Mouse (Mus musculus) gastrocnemius, adult 18-20 months (tissue): ENCODE results near the gene Plaur. TPM values are rescaled to one million over a fixed set of nuclear protein-coding genes. Genes with fewer than 3 reads are reported as not detected.
A peak's percentile ranks its signal among the peaks of the same experiment; 100 is the strongest.
"Not testable (repeated sequence)": the region's sequence is repeated elsewhere in the genome, so short reads cannot be mapped to it uniquely, and the experiment has no call there.

Experiments
- DNase-seq: peaks from one replicate; pipeline ENCODE4 v3.0.0; 2021; ENCODE audit warnings: low spot score
- total RNA-seq, 2 experiments: library from RNA; stranded (reverse); gene quantifications; 2 replicates each; pipeline ENCODE4 v1.2.3; 2021

Gene Plaur
- total RNA-seq, 2 experiments from 2014 or later = 0.87 to 1.4 TPM

DNA sequence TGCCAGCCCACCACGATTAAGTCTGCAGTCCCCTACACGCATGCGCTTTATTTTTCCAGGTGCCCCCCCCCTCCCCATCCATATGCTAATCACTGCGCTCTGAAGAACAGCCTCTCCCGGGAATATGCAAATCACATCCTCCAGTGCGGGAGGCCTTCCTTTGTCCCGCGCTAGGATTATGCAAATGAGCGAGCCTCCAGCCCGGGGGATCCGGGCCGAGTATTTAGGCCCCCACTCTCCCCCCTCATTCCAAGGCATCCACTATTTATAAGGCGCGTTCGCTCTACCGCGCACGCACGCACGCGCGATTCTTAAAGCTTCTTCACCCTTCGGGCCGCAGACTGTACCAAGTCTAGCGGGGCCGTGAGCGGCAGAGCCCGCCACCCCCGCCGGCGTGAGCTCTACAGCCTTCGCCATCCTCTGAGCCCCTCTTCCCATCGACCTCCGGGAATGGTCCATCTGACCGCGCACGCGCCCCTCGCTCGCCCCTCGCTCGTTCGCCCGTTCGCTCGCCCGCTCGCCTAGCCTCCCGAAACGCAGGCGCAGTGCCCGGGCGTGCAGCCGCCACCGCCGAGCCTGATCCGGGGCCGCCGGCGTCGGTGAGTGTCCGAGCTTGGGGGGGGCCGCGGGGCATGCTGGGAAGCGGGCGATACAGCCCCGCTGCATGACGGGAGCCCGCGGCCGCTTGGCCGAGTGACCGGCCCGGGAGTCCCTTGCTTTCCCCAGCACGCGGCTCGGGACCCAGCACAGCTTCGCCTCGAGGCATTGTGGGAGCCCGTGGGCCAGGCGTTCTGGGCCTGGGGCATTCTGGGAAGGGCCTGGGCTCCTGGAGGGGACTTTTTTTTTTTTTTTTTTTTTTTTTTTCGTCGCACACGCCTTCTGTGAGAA lies 44.8 kb downstream of the Plaur start, which contains the start of gene Zfp428:
Gene Zfp428, plus strand, starts transcription at position 169 of the 888 bp plus-strand sequence.
- peak; percentile 86 for DNase-seq

DNA sequence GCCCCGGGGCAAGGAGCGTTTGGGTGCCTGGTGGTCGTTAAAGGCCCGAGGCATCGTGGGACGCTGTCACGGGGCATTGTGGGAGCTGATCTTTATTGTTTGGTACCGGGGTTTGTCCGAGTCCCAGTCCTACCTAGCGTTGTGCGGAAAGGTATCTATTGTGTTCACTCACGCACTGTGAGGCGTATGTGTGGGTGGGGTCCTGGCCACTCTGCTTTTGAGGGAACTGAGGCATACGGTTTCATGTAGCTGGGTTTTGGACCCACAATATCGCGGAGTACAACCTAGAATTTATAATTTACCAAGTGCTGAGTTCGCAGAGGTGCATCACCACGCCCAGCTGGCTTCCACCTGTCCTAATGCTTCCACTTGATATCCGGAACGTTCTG lies 45.4 kb downstream of the Plaur start:
- DNase-seq = no peak

DNA sequence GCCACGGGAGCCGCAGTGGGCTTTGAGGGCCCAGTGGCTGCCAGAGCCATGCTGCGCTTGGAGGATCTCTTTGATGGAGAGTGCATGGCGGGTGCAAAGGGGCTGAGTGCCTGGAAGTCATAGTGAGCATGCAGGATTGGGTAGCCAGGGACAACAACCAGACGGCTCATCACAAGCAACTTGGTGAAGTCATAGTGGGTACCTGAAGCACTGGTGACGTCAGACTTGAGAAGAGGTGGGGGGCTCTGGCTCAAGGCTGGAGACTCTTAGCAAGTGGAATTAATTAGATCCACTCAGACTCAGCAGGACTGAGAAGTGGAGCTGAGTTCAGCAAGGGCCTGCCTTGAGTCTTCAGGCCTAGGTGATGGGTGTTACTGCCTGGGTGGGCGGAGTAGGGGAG lies 50.1 kb downstream of the Plaur start, which contains the start of gene AC161166.1:
Gene AC161166.1, minus strand, starts transcription at position 101 of the 400 bp plus-strand sequence.
- DNase-seq = no peak

DNA sequence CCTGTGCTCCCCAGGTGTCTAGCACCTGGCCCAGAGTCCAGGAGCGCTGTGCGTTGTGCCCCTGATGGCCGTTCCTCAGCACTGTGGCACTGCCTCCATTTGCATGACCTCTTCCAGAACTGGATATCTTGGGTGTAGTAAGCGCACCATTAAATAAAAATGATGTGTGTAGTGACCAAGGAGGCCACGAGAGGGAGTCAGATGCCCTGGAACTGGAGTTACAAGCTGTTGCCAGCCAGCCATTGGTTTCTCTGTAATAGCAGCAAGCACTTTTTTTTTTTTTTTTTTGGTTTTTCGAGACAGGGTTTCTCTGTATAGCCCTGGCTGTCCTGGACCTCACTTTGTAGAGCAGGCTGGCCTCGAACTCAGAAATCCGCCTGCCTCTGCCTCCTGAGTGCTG lies 54.0 kb downstream of the Plaur start:
- not testable (repeated sequence) for DNase-seq

DNA sequence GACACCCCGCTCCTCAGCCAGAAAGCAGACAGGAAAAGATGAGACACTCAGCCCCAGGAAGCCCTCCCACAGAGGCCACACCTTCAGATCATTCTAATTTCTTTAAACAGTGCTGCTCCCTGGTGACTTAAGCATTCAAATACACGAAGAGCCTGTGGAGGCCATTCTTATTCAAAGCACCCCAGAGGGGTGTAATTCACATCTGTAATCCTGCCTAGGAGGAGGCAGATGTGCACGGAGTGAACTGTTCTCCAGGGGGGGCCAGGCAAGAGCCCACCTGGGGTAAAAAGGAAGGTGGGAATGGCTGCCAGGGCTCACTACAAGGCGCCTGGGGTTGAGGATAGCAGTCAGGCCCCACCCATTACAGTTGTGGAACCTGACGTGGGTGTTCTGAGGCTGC lies 54.8 kb downstream of the Plaur start:
- DNase-seq = no peak

DNA sequence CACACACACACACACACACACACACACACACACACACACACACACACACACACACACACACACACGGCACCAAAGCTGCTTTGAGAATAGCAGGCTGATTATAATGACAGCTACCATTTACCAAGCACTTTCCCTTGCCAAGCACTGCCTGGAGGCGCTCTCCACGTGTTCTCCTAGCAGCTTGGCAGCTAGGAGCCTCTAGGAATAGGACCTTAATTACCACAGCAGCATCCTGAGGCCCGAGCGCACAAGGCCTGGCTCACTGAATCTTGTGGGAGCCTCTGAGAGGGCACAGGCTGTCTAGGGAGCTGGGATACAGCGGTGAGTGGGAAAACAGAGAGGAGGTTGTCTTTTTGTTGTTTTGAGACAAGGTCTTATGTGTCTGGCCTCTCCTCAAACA lies 55.4 kb downstream of the Plaur start:
- DNase-seq = no peak

DNA sequence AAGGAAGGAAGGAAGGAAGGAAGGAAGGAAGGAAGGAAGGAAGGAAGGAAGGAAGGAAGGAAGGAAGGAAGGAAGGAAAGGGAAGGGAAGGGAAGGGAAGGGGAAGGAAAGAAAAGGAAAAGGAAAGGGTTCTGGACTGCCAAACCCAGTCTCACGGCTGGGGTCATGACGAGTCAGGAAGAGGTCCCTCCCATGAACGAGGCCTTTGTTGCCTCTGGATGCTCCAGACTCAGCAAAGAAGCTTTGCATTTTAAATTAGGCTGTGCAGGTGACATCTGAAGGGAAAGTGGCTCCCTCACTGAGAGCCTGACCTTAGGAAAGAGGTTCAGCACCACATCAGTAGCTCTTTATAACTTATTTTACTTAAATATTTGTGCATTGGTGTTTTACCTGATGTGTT lies 56.8 kb downstream of the Plaur start:
- no peak for DNase-seq

DNA sequence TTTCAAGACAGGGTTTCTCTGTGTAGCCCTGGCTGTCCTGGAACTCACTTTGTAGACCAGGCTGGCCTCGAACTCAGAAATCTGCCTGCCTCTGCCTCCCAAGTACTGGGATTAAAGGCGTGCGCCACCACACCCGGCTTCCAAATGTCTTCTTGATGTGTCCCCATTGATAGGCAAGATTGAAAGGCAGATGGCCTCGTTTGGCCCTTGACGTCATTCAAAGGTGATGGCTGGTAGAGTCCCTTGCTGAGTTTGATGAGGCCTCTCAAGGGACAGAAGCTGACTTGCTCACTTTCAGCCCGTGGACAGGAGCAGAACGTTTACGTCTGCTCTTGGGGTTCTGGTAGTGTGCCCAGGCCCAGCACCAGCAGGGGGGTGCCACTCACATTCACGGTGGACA lies 57.8 kb downstream of the Plaur start:
- DNase-seq = not testable (repeated sequence)

DNA sequence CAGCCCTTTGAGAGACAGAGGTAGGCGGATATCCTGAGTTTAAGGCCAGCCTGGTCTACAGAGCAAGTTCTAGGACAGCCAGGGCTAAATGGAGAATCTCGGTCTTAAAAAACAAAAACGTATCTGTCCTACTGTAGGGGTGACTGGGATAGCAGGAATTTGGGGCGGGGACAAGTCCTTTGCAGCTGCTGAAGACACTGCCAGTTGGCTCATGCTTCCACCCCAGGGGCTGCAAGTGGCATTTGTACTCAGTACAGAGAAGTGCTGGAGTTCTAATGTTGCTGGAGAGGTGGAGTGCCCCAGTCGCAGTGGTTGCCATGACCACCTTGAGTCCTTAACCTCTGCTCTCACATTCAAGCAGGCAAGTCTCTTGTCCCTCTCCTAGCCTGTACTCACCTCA lies 60.5 kb downstream of the Plaur start:
- DNase-seq = no peak

DNA sequence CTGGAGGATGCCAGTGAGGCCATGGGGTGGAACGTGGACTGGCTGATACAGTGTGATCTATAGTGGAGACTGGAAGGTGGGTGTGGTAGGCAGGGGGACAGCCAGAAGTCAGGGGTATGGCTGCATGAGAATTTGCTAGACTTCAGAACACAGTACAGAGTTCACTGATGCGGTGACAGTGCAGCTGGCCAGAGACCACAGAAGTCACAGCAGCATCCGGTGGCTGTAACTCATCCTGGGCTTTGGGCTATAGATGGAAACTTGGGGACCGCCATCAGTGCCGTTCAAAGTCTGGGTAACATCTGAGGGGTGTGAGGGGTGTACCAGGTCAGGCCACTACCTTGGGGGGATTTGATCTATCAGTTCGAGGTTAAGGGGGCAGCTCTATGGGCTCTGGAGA lies 61.4 kb downstream of the Plaur start:
- no peak for DNase-seq

DNA sequence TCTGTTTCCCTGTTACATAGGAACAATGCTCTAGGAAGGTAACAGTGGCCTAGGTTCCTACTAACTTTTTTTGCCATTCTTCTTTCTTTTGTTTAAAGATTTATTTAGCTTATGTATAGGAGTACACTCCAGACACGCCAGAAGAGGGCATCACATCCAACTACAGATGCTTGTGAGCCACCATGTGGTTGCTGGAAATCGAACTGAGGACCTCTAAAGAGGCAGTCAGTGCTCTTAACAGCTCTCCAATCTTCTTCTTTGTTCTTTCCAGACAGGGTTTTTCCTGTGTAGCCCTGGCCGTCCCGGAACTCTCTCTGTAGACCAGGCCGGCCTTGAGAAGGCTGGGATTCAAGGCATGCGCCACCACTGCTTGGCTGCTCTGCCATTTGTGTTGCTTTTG lies 62.7 kb downstream of the Plaur start:
- no peak for DNase-seq

Other genes starting within 250 kb of the Plaur start
- gene Zfp109, start 224.9 kb upstream of the Plaur start, total RNA-seq = 1 to 10 TPM; 2.4 to 2.6 TPM
- gene Zfp108, start 207.7 kb upstream of the Plaur start, total RNA-seq = 1 to 10 TPM; 1.8 to 2.1 TPM
- gene Zfp93, start 192.1 kb upstream of the Plaur start, total RNA-seq = 1 to 10 TPM; 7.0 TPM
- 1 to 10 TPM; 2.2 to 2.6 TPM for gene Zfp61, start 161.3 kb upstream of the Plaur start, total RNA-seq
- gene Zfp94, start 145.8 kb upstream of the Plaur start, total RNA-seq = 1 to 10 TPM; 1.7 to 2.1 TPM
- gene Tescl, start 128.5 kb upstream of the Plaur start, total RNA-seq = not detected
- not detected for gene Lypd5, start 113.3 kb upstream of the Plaur start, total RNA-seq
- under 1 TPM; 0.46 to 0.50 TPM for gene Kcnn4, start 92.2 kb upstream of the Plaur start, total RNA-seq
- 10 to 100 TPM; 10.3 to 11.0 TPM for gene Smg9, start 62.9 kb upstream of the Plaur start, total RNA-seq
- gene Irgc1, start 10.2 kb upstream of the Plaur start, total RNA-seq = not detected
- gene Cadm4, start 19.5 kb downstream of the Plaur start, total RNA-seq = 1 to 10 TPM; 2.3 to 3.4 TPM
- 1 to 10 TPM; 4.1 to 4.5 TPM for gene Zfp428, start 44.5 kb downstream of the Plaur start, total RNA-seq
- gene AC161166.1, start 50.0 kb downstream of the Plaur start, total RNA-seq = not detected
- gene Irgq, start 68.2 kb downstream of the Plaur start, total RNA-seq = 10 to 100 TPM; 11.5 to 16.2 TPM
- not detected for gene Pinlyp, start 83.6 kb downstream of the Plaur start, total RNA-seq
- gene Xrcc1, start 83.8 kb downstream of the Plaur start, total RNA-seq = 10 to 100 TPM; 16.5 to 20.1 TPM
- 10 to 100 TPM; 25.5 to 29.0 TPM for gene Ethe1, start 125.1 kb downstream of the Plaur start, total RNA-seq
- gene Zfp575, start 125.2 kb downstream of the Plaur start, total RNA-seq = under 1 TPM in 1 of 2 experiments, not detected in 1; 0.09 TPM
- under 1 TPM; 0.34 to 0.64 TPM for gene Phldb3, start 148.3 kb downstream of the Plaur start, total RNA-seq
- gene Lypd3, start 174.1 kb downstream of the Plaur start, total RNA-seq = not detected
- not detected for gene Tex101, start 214.2 kb downstream of the Plaur start, total RNA-seq
- gene BC049730, start 246.8 kb downstream of the Plaur start, total RNA-seq = not detected